Mouse (Mus musculus) neural tube, embryonic 10.5 days (tissue): Measurements from ENCODE around the gene Tmem121.
A peak's percentile ranks its signal among the peaks of the same experiment; 100 is the strongest.

ENCODE experiments used
- DNase-seq: peaks from one replicate; pipeline ENCODE4 v3.0.0-alpha.2; 2017; ENCODE audit warnings: low spot score; ENCODE audit errors: extremely low spot score

The Tmem121 gene

DNA sequence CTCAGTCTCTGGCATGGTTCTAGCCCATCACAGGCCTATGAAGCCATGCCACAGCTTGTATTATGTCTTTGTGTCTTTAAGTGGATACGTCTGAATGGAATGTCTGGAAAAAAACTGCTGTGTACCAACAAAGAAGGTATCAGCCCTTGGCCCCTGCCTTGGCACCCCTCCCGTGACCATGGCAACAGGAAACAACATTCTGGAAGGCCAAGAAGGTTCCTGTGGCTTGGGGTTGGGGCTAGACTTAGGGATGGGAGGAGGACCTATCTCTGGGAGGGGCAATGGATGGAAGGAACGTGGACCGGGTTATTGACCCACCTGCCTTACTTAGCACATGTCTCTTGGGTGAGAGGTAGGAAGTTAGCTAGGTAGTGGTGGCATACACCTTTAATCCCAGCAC, 36.4 kb upstream of the Tmem121 start:
- no peak for DNase-seq

DNA sequence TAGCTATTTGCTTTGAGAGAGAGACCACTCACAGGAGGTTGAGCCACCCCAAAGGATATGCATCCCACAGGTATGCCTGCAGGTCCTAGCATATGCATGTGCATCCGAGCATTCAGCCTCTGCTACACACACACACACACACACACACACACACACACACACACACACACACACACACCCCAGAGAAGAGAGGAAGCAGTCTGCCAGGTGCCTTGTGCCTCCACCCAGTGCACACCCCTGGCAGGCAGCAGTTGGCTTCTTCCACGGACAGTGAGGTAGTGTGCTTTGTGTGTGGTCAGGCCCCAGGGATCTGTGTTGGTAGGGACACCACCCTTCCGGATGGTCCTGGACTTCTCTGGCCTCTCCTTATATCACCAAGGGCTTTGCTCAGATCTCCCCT, 35.8 kb upstream of the Tmem121 start:
- DNase-seq = no peak

DNA sequence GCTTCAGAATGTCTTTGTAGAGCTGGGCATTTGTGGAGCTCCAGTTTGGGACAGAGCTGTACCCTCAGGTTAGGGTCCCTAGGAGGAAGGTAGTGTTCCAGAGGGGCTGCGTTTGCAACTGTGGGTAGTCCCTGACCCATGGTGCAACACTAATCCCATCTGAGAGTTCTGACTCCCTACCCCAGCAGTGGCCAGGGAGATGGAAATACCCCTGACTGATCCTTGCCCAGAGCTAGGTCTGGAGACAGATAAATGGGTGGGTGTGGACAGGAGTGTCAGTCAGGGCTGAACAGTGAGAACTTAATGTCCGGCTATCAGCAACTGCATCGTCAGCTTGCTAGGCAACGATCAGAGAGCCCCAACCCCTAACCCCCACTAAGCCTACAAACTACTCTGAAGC, 35.1 kb upstream of the Tmem121 start:
- no peak for DNase-seq

- DNase-seq = no peak
Measured at GRCm38 (mm10) chr12:113151046-113151445, 34.7 kb upstream of the Tmem121 start.

DNA sequence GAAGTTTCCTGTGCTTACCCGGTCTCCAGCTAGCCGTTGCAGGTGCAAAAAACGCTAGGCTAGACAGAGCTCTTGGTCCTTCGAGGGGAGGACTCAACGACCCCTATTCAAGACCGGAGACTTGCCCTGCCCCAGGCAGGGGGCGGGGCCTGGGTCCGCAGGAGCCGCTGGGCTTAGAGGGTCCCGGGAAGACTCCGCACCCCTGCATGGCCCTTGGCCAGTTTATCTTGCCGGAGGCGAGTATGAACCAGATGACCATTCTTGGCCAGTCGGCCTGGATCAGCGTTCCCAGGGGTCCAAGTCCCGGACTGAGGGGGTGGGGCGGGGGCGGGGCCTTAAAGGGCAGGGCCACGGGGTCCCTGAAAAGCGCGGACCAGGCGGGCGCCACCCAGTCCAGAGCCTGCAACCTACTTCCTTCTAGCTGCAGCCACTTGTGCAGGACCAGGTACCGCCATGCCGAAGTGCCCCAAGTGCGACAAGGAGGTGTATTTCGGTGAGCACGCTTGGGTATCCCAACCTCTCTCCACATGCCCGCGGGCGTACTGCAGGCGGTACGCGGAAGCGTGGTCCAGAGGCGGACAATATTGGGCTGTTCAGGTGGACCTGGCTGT, 34.0 kb upstream of the Tmem121 start:
- DNase-seq = peak; percentile 52

DNA sequence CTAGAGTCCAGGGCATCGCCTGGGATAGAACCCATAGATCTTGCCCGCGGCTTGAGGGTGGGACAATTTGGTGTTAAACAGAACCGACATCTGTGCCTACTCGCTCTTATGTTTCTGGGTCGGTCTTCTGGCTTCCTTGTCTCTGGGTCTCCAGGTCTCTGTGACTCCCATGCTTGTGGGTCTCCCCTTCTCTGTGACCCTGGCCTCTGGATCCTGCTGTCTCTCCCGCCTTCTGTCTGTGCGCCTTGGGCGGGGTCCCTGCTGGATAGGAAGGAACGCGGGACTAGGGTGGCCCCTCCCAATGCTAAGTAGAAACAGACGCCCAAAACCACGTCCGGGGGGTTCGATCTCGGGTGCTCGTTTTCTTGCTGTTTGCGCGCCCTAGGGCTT, 33.5 kb upstream of the Tmem121 start:
- DNase-seq = no peak

DNA sequence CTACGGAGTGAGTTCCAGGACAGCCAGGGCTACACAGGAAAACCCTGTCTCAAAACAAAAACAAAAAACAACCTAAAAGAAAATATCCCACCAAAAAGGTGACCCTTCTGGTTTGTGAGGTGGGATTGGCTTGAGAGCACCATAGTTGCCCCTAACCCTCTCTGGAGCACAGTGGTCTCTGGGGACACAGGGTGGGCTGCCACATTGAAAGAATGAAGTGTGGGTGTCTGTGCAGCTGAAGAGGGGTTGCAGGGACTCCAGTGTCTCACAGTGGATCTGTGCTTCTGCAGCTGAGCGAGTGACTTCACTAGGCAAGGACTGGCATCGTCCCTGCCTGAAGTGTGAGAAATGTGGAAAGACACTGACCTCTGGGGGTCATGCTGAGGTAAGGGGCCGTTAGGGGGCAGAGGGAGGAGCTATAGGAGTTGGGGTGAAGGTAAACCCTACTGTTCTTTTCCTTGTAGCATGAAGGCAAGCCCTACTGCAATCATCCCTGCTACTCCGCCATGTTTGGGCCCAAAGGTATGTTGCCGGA, 32.7 kb upstream of the Tmem121 start:
- no peak for DNase-seq

DNA sequence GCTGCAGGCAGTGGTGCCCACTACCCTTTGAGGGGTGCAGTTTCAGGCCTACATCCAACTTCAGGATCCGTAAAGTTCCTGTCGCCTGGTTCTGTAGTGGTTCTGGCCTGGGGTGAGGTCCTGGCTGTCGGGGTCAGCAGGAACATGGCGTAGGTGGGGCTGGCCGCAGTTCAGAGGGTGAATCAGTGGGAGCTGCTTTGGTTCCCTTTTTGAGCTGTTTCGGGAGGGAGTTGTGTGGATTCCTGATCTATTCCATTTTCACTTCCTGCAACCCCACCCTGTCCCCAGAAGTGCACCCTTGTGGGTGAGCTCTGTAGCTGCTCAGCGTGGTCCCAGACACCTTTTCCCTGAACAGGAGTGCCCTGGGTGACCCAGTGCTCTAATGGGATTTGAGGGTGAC, 31.8 kb upstream of the Tmem121 start:
- no peak for DNase-seq

DNA sequence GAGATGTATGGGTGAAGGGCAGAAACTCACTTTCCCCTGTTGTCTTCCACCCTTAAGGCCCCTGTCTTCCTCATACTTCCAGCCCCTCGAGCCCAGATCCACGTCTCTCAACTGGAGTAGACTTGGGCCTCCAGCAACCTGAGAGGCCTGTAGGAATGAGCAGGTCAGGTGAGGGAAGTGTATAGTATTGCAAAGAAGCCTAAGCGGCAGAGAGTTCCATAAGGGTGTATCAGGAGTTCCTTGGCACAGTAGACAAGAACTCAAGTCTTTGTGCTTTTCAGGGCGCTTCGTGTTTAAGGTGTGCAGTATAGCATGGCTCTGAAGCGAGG, 31.0 kb upstream of the Tmem121 start:
- no peak for DNase-seq

DNA sequence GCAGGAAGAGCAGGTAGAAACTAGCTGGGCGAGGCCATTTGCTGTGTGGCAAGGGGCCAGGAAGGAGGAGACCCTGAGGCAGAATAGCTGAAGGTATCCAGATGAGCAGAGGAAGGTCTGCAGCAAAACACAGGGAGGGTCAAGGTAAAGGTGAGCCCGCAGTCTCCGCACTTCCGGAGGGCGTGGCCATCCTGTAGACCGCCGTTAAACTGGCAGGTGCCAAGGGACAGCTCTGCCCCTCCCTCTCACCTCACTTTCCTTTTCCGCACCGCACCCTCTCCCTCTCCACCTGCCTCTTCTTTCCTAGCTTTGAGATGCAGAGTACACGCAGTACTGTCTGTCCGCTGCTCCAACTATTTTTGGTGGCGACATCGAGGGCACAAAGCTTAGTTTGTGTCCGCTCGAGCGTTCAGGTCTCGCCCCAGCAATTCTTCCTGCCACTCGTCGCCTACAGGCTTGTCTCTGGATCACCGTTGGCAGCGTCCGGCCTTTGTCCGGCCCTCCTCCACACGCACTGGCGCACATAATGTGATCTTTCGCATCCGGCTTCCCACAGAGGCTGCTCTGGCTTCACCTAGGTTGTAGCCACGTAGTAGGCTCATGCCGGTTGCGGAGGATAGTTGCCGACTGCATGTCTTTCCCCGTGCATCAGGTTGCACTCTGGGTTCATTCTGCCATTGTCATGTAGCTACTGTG, 30.5 kb upstream of the Tmem121 start:
- DNase-seq = peak; percentile 72

- peak; percentile 98 for DNase-seq
Measured at GRCm38 (mm10) chr12:113155887-113156539, 29.7 kb upstream of the Tmem121 start, which contains the start of gene Tedc1. Tedc1 (plus strand) TSS chr12:113156421.

GRCm38 (mm10) chr12:113156540-113156929, 29.2 kb upstream of the Tmem121 start:
- no peak for DNase-seq

DNA sequence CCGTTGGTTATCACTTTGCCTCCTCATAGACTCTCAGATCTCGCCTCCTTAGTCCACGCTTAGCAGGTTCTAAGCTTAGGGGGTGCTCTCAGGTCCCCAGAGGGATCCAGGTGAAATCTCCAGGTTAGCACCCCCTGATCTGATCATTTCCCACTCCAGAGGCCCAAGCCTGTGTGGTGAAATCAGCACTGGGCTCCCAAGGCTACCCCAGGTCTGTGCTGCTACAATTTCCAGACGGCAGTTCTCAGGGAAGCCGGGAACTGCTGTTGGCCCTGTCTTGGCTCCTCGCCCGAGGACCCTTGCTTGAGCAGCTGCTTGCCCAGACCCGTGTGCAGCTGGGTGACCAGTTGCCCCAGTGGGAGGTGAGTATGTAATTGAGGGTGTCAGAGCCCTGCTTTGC, 28.7 kb upstream of the Tmem121 start:
- DNase-seq = no peak

GRCm38 (mm10) chr12:113157521-113157920, 28.2 kb upstream of the Tmem121 start:
- no peak for DNase-seq

DNA sequence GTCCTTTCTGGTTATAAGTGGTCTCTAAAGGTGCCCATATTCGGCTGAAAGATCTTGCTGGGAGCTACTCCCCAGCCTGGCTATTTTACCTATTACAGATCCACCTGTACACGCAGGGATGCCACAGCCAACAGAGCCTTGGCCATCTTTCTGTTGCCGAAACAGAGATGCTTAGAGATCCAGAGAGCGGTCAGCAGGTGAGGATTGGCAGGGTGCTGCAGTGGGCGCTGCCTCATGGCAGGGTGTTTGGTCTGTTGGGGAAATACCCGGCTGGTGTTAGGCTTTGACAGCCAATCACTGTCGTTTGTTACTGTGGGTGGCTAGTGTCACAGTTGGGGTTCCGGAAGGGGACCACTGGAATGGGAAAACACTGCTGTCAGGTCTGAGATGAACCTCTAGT, 27.8 kb upstream of the Tmem121 start:
- DNase-seq = no peak

DNA sequence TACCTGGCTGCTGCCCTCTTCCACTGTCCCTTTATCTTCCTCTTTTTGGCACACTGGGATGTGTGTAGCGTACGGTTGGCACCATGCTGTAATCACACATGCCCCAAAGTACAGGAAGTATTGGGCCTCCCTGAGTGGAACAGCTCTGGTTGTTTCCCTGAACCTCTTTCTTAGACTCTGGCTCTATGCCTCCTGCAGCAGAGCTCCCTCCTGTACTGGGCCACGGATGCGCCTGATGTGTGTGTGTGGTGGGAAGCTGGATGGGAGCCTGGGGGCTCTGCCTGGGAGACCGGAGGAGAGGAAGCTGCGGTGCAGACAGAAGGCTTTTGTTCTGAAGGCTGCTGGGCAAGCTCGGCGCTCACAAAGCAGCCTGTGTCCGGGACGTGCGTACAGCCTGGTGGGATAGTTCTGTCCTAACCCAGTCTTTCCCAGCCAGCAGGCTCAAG, 22.1 kb upstream of the Tmem121 start:
- no peak for DNase-seq

GRCm38 (mm10) chr12:113168031-113168536, 17.6 kb upstream of the Tmem121 start:
- no peak for DNase-seq

DNA sequence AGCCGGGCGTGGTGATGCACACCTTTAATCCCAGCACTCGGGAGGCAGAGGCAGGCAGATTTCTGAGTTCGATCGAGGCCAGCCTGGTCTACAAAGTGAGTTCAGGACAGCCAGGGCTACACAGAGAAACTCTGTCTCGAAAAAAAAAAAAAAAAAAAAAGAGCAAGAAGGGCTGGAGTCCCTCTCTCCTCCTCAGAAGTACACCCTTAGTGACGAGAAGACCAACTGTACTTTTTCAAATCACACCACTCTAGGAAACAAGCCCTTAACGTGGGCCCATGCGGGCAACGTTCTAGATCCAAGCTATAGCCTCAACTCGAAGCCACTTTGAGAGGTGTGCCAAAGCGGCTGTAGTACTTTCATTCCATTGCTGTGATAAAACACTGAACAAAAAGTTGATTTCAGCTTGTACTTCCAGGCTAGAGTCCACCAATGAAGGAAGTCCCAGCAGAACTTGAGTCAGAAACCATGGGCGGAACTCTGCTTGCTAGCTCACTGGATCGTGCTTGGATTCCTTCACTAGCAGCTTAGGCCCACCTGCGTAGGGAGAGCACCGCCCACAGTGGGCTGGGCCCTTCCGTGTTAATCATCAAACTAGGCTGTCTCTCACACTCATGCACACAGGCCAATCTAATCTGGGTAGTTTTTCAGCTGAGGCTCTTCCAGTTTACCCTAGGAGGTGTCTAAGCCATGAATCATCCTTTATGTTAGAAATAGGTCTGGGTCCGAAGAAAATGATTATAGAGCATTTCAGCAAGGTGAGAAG, 8.6 kb upstream of the Tmem121 start:
- DNase-seq = no peak

DNA sequence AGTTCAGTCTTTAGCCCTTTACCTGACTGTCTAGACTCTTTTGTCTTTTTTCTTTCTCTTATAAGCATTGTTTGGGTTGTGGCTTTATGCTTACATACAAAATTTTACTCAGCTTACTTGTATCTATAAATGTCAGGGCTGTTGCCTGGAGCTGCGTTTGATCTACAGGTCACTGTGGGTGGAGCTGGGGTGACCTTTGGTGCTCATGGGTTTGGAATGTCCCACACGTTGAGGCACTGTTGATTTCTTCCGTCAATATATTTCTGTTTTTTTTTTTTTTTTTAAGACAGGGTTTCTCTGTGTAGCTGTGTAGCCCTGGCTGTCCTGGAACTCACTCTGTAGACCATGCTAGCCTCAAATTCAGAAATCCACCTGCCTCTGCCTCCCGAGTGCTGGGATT, 4.7 kb upstream of the Tmem121 start:
- no peak for DNase-seq

- DNase-seq = no peak
Measured at GRCm38 (mm10) chr12:113184945-113185344, 785 bp upstream of the Tmem121 start.

DNA sequence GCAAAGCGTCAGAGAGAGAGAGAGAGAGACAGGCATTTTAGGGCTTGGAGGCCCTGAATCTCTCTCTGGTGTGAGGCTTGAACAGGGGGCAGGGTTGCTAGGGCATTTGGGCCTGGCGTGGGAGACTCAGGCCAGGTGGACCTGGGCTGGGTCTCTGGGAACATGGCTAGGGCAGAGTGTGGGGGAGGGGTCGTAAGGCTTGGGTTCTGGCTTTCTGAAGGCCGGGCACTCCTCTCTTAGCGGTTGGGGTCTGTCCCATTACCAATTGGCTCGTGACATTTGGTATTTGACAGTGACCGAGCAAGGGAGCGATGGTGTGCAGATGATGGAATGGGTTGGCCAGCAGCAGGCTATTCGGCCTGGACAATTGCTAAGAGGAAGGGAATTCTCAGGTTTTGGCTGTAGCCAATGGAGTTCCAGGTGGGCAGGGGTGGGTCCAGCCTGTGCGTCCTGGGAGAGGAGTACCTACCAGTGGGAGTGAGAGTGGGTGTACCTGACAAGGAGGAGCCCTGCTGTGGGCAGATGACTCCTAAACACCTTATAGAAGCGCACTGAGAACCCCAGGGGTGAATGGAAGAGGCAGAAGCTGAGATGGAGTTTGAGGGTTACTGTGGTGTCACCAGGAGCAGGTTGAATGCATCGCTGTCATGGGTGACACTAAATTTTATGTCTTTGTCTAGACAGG, 738 bp downstream of the Tmem121 start:
- DNase-seq = no peak
